Mouse (Mus musculus): ENCODE measurements around the gene Yes1. TPM values are rescaled to one million over a fixed set of nuclear protein-coding genes. Genes with fewer than 3 reads are reported as not detected.
"Not testable (repeated sequence)": the region's sequence is repeated elsewhere in the genome, so short reads cannot be mapped to it uniquely, and the experiment has no call there.

The Yes1 gene
- total RNA-seq, 2 experiments from 2014 or later, result 0.27 to 0.83 TPM

DNA sequence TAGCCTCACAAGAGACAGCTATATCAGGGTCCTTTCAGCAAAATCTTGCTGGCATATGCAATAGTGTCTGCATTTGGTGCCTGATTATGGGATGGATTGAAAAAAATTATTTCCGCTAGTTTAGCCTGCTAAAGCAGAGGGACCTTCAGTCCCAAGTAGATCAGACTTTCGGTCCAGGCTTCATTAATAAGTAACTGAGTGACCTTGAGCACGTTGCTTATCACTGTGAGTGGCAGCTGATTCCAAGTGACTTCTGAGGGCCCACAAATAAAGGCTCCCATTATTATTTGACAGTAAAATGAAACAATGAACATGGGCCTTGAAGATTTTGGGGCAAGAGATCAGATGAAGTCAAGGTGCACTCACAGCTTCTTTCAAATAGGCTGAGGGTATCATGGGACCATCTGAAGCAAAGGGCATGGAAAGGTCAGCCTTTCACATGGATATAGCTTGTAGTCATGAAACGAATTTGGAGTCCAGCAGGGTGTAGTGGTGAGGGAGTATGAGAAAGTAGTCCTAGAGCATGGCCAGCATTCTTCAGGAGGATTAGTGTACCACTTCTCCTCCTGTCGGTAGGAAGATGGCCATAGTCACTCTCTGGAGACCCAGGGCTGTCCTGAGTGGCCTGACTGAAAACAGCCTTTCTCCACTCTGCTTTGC lies 86.4 kb downstream of the Yes1 start:
- ATAC-seq (replicated peaks; ENCODE audit: poor library complexity), result no peak

- ATAC-seq (replicated peaks; ENCODE audit: poor library complexity), result no peak
These were observed 95.3 kb downstream of the Yes1 start for GRCm38 (mm10) chr5:32706226-32706780.

- ATAC-seq (replicated peaks; ENCODE audit: poor library complexity), result no peak
These were observed 100.5 kb downstream of the Yes1 start for GRCm38 (mm10) chr5:32711485-32711884.

- no peak for ATAC-seq (replicated peaks; ENCODE audit: poor library complexity)
These were observed 101.5 kb downstream of the Yes1 start for GRCm38 (mm10) chr5:32712221-32713041.

- ATAC-seq (replicated peaks; ENCODE audit: poor library complexity), result peak; percentile 59
These were observed 102.2 kb downstream of the Yes1 start for GRCm38 (mm10) chr5:32713042-32713702.

- peak; percentile 77 for ATAC-seq (replicated peaks; ENCODE audit: poor library complexity)
These were observed 102.9 kb downstream of the Yes1 start for GRCm38 (mm10) chr5:32713703-32714467.

GRCm38 (mm10) chr5:32717726-32718125 lies 106.8 kb downstream of the Yes1 start:
- no peak for ATAC-seq (replicated peaks; ENCODE audit: poor library complexity)

DNA sequence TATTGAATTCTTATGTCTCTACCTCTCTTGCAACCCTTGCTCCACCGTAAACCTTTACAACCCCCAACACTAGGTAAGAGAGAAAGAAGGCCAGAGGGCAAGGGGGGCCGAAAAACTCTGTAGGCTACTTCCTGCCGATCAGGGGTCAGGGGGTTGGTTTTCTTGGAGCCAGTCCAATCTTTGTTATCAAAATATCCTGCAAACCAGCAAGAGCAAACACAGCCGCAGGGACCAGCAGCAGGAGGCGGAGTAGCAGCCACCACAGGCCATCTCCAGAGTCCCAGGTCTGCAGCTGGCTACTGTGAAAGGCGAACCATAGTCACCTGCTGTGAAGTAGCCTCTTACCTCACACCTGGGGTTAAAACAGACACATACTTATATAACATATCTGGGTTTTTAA lies 107.9 kb downstream of the Yes1 start:
- ATAC-seq (replicated peaks; ENCODE audit: poor library complexity), result no peak

GRCm38 (mm10) chr5:32720416-32720815 lies 109.4 kb downstream of the Yes1 start:
- ATAC-seq (replicated peaks; ENCODE audit: poor library complexity), result no peak

- no peak for ATAC-seq (replicated peaks; ENCODE audit: poor library complexity)
These were observed 110.3 kb downstream of the Yes1 start for GRCm38 (mm10) chr5:32721316-32721715.

DNA sequence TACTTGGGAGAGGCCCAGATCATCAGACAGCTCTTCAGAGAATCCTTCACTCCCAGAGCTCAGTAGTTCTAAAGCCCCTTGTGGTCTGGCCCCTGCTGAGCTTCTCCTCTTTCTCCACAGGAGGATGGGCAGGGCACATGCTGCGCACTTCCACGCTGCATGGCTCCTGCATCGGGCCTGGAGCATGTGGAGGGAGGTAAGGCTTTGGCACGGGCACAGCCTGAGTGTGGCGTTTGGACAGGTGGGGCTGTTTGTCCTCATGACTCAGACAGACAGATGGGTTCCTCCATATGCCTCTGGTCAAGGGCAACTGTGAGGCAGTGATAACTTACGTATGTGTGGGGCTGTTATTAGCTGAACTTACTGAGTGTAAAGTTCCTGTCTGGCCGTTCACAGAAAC lies 111.3 kb downstream of the Yes1 start:
- ATAC-seq (replicated peaks; ENCODE audit: poor library complexity), result peak; percentile 38; the same call in 1 of the 2 replicates

DNA sequence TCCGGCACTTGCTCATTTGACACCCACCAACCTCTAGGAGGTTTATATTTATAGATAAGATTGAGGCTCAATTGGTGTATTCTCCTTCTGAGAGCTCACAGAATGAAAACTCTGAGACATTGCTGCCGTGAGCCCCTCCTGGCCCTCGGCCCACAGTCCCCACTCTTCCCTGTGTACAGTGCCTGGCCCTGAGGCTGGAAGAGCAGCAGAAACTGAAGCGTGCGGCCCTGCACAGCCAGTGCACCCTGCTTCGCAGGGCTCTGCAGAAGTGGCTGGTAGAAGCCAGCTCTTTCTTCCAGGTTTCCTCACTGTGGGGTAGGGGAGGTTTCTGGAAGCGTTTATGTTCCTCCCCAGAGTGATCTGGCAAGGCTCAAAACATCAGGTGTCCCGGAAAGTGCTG lies 111.7 kb downstream of the Yes1 start:
- ATAC-seq (replicated peaks; ENCODE audit: poor library complexity), result peak; percentile 58

- ATAC-seq (replicated peaks; ENCODE audit: poor library complexity), result no peak
These were observed 113.0 kb downstream of the Yes1 start for GRCm38 (mm10) chr5:32723981-32724380.

GRCm38 (mm10) chr5:32725397-32725796 lies 114.4 kb downstream of the Yes1 start:
- ATAC-seq (replicated peaks; ENCODE audit: poor library complexity), result not testable (repeated sequence)

- ATAC-seq (replicated peaks; ENCODE audit: poor library complexity), result 0 out of 2 replicates have a peak, but pooled peaks have one; percentile 45
These were observed 117.3 kb downstream of the Yes1 start for GRCm38 (mm10) chr5:32728300-32728699.

- 0 out of 2 replicates have a peak, but pooled peaks have one; percentile 21 for ATAC-seq (replicated peaks; ENCODE audit: poor library complexity)
These were observed 117.9 kb downstream of the Yes1 start for GRCm38 (mm10) chr5:32728851-32729250.

GRCm38 (mm10) chr5:32733892-32734291 lies 122.9 kb downstream of the Yes1 start:
- peak; percentile 57 for ATAC-seq (replicated peaks; ENCODE audit: poor library complexity)

DNA sequence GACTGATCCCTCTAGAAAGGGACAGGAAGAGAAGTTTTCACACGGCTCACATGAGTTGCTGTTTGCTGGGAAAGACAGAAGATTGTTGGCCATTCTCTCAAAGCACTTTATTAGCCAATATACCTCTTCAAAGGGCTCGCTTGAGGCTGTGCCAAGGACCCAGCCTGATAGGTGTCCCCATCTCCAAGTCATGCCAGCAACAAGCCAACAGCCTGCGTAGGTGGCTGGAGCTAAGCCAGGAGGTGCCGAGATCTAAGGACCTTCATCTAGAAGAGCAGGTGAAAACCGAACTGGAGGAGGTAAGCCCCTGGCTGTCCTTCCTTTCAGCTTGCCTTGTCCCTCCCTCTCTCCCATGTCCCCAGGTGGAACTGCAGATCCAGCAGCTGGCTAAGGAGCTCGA lies 124.8 kb downstream of the Yes1 start:
- ATAC-seq (replicated peaks; ENCODE audit: poor library complexity), result no peak

Measured in megakaryocyte progenitor cell, adult 5-6 weeks (primary cell).